Mouse (Mus musculus) thymus, postnatal 14 days (tissue): ENCODE data around the gene Camta2.

ENCODE experiments used
- DNase-seq: peaks from one replicate; pipeline ENCODE4 v3.0.0; 2021

The Camta2 gene

DNA sequence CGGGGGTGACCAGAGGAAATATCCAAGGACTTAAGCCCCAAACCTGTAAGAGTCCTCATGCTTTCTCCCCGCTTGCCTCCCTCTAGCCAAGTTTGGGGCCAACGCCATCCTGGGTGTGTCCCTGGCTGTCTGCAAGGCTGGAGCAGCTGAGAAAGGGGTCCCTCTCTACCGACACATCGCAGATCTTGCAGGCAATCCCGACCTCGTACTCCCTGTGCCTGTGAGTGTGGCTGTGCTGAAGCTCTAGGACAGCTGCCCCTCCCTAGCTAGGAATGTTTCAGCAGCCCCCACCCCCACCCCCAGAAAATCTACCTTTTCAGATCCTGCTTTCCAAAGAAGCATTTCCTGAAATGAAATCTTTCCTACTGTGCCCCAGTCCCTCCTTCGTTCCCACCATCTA is 29.0 kb downstream of the Camta2 start:
- DNase-seq, result no peak

DNA sequence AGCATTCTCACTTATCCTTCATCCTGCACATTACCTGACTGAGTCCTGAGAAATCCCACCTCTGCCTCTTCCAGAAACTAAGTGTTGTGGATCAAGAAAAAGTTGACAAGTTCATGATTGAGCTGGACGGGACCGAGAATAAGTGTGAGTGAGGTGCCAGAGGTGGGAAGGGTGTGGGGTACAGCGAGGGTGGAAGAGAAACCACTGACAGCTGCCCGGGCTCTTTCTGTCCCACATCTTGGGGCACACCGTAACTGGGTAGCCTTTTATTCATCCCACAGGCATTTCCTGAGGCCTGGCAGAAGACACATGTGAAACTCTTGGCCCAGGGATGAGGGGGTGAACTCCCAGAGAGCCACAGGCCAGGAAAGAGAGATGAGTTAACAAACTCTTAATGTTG is 29.4 kb downstream of the Camta2 start:
- DNase-seq, result no peak

DNA sequence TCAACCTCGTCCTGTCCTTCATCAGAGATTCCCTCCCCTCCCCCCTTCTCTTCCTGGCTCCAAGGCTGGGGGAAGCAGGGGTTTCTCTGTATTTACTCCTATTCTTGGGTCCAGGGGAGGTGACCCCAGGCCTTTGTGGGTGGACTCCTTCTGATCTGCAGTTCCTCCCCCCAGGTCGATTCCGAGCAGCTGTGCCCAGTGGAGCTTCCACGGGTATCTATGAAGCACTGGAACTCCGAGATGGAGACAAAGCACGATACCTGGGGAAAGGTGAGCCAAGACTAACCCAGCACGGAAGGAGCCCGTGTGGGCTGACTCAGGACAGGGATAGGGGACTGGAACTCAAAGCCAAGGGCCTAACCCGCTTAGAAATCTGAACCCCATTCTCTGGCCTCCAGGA is 29.9 kb downstream of the Camta2 start:
- DNase-seq, result peak; percentile 42

DNA sequence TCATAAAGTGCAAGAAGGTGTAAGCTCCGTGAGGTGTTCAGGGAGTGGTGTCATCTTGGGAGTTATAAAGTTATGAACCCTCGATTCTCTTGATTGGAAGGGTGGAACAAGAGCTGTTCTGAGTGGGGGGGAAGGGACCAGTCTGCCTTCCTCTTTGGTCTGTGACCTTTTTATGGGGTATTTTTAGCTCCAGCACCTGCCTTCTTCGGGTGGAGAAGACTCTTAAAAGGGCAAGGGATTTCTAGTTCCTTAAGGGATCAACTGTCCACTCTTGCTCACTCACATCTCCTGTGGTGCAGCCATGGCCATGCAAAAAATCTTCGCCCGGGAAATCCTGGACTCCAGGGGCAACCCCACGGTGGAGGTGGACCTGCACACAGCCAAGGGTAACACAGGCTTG is 30.3 kb downstream of the Camta2 start:
- no peak for DNase-seq

DNA sequence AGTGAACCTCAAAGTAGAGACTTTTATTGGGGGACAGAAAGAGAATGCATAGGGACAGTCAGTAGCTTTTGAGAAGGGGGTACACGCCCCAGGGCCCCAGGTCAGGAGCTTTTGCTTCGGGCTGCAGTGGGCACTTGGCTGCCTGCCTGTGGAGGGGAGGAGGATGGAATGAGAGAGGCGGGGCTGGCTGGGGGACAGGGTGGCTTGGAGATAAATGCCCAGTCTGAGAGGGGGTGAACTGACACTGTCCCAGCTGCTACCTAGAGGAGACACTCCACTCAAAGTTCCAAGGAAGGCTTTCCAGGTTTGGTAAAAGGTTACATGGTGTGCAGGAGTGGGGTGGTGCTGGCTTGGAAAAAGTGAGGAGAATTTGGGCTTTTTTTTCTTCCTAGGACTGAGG is 30.9 kb downstream of the Camta2 start, which contains the start of gene Eno3:
Gene Eno3, plus strand, starts transcription at position 239 of the 400 bp plus-strand sequence.
- DNase-seq, result no peak

DNA sequence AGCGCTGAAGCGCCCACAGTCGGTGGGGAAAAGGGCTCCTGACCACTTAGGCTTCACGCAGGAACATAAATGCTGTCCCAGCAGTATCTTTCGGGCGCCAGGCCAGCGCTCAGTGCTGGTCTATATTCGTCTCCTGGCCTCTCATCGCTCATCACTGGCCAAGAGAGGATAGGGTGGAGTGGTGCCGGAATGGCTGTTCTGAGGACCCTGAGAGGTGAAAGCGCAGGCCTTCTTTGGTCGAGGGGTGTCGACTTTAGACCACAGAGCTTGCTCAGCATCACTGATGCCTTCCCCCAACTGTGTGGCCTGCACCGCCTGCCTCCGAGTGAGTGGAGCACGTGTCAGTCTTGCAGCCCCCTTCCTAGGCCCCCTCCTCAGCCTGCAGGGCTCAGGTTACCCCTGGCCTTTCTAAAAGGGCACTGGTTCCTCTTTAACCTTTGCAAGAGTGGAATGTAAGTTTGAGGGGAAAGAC is 31.4 kb downstream of the Camta2 start:
- peak; percentile 37 for DNase-seq

DNA sequence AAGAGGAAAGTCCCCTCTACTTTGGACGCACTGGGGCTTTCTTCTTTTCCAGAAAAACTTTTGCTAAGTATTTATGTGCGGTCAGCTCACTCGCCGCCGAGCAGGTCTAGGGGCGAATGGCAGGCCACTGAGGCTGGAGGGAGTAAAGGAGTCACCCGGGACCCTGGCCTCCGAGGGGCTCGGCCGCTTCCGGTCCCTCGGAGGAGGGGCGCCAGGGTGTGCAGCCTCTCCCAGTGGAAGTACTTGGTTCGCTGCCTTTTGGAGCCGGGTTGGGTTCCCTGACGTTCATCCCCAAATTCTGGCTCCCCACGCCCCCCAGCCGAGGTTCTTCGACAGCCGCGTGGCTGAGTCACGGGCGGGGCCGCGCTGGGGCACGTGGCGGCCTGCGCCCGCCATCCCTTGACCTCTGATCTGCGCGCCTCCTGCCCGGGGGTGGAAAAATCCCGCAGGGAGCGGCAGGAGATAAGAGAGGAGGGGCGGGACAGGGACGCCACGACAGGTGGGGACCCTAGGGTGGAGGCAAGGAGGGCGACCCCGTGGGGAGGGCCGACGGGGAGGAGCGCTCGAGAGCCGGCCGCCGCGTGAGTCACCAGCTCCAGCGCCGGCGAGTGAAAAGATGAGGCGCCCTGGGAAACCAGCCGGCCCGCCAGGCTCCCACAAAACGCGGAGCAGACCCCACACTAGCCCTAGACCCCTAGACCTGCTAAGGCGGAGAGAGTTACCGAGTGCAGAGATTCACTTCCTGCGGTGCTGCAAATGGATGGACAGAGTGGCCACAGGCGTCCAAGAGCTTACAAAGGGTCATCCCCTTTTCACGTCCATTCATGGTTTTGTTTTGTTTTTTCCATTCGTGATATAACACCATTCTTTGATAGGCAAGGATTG is 32.1 kb downstream of the Camta2 start:
- peak; percentile 73 for DNase-seq

DNA sequence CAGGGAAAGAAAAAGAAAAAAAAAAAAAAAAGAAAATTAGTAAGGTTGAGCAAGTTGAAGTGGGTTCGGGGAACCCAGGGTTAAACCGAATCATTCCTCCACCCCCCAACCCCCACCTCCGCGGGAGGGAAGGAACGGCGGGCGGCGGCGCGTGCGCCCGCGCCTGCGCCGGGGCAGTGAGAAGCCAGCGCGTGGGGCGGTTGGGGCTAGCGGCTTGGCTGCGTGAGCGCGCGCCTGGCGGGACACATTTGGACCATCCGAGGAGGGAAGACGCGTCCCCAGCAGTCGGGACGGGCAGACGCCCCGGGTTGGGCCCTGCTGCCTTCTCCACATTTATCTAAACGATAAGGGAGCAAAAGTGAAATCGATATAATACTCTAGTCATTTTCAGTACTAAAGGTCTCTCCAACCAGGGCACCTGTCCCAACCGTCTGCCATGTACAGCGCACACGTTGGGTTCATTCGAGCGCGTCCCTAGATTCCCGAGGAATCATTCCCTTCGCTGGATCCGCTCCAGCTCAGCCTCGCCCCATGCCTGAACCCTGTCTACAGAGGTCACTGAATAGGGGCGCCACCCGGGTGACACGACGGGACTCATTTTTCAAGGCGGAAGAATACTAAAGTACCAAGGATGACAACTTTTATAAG is 32.9 kb downstream of the Camta2 start:
- DNase-seq, result peak; percentile 85

DNA sequence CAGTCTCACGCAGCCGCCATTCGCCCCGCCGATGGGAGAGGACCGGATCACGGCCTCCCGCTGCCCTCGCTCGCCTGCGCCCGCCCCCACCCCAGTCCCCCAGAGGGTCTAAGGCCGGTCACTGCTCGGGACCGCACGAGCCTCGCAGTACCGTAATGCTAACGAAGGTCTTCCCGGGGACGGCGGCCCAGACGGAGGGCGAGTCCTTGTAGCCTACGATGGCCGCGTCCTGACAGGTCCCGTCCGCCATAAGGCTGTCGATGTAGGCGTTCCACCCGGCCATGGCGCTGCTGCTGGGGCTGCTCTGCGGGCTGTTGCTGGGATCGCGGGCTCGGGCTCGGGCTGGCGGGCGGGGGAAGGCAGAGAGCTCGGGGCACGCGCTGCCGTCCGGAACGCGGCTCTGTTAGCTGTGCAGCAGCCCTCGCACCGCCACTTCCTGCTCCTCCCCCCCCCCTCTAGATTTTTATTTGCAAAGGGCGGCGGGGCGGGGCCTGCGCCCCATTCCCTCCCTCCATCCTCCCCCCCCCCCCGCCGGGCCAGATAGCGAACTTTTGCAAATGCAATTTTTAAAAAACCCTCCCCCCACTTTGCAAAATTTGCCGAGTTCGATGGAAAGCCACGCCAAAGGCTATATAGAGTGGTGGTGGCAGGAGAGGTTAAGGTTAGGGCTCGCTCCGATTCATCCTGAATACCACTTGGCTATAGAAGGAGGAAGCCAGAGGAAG is 33.5 kb downstream of the Camta2 start, which contains the start of gene Pfn1:
Gene Pfn1, minus strand, starts transcription at position 447 of the 725 bp plus-strand sequence.
- peak; percentile 90 for DNase-seq

DNA sequence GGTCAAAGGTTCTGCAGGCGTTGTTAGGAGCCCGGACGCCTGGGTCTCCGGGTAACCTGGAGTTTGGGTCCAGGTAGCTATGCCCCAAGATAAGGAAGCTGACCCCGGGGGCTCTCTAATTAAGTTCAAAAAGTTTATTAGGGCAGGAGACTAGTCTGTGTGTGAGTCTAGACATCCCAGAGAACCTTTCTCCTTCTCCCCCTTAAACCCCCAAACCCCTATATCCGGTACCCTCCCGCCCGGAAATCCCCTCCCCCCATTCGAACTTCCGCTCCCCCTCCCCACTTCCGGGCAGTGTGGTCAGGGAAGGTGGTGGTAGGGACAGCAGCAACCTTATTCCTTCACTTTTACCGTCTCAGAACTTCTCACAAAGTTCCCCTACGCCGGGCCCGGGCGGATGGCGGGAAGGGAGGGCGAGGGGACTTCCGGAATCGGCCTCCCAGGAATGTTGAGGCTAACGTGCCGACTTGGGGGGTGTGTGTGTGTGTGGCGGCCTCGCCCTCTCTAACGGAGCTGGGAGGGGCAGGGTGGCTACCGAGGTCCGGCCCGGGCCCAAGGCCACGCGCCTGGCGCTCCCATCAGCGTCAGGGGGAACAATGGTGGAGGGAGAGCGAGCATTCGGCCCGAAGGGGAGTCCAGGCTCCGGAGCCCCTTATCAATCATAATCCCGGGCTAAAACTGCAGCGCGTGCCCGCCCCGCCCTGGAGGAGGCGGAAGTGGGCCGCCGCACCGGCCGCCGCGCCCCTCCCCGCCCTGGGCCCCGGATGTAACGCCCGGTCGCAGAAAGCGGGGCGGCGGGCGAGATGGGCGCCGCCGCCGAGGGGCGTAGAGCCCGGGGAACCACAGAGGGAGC is 34.3 kb downstream of the Camta2 start:
- DNase-seq, result peak; percentile 89

DNA sequence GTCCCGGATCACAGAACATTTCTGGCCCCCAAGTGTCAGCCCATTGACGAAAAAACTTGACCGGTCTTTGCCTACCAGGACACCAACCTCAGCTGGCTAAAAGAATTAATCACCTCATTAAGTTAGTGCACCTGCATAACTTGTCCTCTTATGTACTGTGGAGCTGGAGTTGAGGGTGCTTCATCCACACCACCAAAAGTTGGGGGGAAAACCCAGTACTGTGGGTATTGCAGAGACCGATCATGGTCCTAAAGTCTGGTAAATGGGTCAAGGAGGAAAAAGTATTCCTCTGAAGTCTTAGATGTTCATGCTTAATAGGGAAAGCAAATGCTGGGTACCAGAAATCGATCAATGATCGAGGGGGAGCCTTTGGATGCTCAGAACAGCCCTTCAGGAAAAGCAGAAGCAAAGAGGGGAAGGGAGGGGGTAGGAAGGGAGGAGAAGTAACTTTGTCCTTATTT is 35.0 kb downstream of the Camta2 start:
- no peak for DNase-seq

DNA sequence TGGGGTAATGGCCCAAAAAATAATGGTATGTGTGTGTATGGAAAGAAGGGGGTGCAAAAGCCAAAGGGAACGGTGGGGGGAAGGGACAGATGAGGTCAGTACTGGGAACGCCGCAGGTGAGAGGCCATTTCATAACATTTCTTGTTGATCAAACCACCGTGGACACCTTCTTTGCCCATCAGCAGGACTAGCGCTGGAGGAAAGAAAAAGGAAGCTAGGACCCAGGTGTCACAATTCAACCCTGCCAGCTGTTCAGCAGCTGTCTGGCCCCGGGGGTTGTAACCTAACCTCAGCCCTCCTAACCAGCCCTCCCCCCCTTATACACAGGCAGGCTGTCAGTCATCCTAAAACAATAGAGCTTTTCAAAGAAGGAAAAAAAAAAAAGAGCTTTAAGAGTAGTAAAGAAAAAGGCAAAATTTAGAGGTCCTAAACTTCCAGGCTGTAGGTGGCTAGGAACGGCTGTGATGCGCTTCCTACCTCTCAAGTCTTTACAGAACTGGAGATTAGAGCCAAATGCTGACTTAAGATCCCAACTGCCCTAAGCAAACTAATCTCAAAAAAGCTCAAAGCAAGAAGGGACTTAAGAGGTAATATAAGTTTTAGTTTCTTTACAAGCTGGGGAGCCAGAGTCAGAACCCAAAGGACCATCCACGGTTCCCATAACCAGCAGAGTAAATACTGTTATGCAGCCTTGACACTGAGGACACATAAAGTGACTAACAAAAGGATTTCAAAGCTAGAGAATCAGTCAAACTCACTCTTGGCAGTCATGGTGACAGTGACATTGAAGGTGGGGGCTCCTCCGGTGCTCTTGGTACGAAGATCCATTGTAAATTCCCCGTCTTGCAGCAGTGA is 35.6 kb downstream of the Camta2 start:
- peak; percentile 76 for DNase-seq

DNA sequence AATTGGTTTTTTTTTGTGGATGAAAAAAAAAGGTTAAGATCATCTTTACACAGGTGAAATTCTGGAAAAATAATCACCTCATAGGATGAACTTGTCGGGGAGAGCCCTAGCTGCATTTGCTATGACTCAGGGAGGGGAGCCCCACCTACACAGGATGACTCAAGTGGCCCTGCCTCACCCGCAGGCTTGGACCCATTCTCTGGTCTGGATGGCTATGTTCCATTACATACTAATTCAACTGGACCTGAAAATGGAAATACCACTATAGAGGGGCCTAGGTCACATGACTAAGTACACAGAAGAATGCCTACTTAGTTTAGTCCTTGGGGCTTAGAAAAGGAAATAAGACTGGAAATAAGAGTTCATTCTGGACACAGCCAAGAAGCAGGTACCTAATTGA is 36.5 kb downstream of the Camta2 start:
- no peak for DNase-seq

DNA sequence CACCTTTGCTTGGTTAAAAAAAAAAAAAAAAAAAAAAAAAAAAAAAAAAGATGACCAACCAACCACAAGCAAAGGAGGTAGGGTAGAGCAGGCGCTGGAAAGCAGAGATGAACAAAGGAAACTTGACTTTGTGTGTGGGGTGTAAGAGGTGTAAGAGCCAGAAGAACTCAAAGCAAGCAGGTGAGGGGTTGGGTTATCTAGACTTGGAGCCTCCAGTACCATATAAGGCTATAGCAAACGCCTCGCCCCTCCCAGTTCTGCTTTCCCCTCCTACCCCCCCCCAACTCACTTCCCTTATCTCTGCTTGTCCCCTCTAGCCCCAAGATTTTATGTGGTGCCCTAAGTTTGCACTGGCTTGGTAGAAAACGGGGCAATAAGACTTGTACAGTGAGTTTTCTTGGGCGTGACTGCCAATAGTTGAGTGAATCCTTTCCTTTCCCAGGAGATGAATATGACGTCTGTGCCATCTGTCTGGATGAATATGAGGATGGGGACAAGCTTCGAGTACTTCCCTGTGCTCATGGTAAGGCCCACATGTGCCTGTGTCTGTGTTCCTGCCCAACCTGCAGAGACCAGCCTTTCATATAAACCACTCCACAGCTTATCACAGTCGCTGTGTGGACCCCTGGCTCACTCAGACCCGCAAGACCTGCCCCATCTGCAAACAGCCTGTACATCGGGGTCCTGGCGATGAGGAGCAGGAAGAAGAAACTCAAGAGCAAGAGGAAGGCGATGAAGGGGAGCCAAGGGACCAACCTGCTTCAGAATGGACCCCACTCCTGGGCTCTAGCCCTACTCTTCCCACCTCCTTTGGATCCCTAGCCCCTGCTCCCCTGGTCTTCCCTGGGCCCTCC is 37.4 kb downstream of the Camta2 start:
- DNase-seq, result peak; percentile 71

DNA sequence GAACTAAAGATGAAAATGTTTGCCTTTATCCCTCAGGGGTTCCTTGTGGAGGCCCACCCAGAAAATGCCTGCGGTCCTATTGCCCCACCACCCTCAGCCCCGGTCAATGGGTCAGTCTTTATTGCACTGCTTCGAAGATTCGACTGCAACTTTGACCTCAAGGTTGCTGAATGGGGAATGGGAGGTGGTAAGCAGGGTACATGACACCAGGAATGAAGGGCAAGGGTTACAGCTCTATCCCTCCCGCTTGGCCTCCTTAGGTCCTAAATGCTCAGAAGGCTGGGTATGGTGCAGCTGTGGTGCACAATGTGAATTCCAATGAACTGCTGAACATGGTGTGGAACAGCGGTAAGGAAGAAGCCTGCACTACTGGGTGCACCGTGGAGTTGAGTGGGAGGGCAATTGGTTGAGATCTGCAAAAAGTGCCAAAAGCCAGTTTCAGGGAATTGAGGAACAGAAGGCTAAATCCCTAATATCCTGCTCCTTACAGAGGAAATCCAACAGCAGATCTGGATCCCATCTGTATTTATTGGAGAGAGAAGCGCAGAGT is 38.6 kb downstream of the Camta2 start:
- no peak for DNase-seq

DNA sequence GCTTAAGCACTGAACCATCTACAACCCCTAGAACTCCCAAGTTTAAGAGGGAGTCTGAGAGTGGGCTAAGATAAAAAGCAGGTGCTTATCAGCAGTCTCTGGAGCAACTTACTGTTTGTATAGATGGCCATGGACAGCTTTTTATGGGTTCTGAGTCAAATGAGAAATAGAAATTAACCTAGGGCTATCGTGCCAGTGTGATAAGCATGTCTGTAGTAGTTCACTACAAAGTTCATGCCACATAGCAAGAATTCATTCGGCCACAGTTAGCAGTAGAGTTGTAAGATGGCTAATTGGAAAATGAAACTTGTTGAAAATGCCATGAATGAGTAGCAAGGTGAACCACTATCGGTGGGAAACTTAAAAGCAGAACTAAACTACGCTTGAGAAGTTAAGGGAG is 39.4 kb downstream of the Camta2 start:
- DNase-seq, result no peak

DNA sequence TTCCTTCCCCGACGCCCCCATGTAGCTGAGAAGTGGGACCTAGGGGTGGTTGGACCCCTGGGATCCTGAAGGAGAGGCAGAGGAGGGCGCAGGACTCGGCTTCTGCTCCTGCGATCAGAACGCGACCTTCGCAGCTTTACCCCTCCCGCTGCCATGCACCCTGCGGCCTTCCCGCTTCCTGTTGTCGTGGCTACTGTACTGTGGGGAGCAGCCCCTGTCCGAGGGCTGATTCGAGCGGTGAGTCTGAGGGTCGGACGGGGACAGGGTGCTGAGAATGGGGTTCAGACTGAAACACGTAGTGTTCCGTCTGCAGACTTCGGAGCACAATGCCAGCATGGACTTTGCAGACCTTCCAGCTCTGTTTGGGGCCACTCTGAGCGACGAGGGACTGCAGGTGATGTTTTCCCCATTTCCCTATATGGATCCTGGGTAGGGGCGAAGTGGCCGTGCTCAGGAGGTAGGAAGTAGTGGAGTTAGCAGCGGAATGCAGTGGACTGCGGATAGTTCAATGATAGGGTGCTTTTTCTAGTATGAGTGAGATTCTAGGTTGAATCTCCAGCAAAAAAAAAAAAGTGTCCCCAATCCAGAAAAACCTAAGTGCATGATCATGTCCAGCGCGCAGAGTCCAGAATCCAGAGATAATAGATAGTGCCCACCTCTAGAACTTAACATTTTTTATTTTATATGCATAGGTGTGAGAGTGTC is 40.0 kb downstream of the Camta2 start:
- DNase-seq, result peak; percentile 74

DNA sequence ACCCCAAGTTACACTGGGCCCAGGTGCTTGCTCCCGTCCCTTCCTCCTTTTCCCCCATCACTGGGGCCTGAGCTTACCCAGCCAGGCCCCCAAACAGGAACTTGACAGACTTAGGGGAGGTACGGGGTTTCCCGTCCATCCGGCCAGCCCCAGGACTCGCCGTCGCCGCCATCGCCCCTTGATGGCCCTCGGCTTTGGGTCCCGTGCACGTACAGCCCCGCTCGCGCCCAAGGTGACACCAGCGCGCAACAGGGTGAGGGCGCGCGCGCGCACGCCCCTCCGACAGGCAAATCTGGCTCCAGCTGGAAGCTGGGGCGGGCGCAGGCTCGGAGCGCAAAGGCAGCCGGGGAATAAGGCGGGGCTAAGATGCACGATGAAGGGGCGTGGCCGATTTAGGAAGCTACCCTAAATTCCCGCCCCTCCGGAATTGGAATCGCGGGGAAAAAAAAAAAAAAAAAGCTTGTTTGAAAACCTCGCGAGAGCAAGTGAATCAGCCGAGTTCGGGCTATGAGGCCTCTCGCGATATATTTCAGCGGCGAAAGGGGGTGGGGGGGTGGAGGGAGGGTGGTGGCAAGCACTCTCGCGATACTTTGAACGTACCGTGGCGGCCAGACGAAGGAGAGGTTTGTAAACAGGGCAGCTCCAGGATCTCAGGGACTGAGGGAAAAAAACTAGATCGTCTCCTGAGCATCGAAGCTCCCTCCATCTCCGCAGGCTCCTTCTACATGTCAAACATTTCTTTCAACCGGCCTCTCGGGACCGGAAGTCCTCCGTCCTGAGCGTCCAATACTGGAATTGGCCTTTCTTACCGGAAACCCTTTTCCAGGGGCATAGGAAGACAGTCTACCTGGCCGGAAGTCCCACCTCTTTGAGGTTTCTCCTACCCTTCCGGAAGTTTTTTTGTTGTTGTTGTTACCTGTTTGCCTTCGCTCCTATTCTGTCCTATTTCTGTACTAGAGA is 40.9 kb downstream of the Camta2 start, which contains the start of the genes Rnf167 and Slc25a11:
Gene Rnf167, plus strand, starts transcription at position 545 of the 960 bp plus-strand sequence.
Gene Slc25a11, minus strand, starts transcription at position 789 of the 960 bp plus-strand sequence.
- peak; percentile 99 for DNase-seq
